Mouse (Mus musculus): ENCODE data around the gene Il18r1. TPM values are rescaled to one million over a fixed set of nuclear protein-coding genes. Genes with fewer than 3 reads are reported as not detected.

Il18r1 gene
- polyA plus RNA-seq, 1 experiment from 2014 or later, result 0.55 TPM

DNA sequence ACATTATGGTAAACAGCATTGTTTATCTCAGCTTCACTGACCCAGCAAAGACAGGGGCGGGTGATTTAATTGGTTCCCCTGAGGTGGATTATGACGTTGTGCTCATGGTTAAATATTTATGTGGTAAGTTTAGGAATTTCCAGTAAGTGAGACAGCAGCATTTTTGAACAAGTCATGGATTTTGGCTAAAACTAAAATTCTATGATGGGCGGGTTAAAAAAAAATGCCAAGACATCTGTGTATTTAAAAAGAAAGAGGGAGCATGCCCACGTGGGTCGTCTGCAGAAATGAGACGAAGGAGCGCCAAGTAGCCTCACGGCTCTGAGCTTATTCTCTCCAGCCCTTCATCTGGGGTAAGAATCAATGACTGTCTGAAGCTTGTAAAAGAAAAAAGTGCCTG, 25.8 kb upstream of the Il18r1 start:
- no peak overlapping the region for H3K9ac ChIP-seq
- H3K4me3 ChIP-seq (replicated peaks), result no peak overlapping the region
- WGBS, result 30% methylated on average over 8 of the region's 8 CpGs
- ATAC-seq (ENCODE audit: insufficient number of reproducible peaks, low FRiP score, low TSS enrichment, low read depth), result no peak
- no peaks in the 10 kb centered on the region for H3K9me3 ChIP-seq (replicated peaks)
- 0 out of 2 replicates have a peak, but pooled peaks cover 3% of the 10 kb centered on the region for H3K4me1 ChIP-seq
- H3K36me3 ChIP-seq, result no peaks in the 10 kb centered on the region
- H3K27me3 ChIP-seq, result no peaks in the 10 kb centered on the region
- H3K27ac ChIP-seq (replicated peaks), result peak overlapping the region; percentile 23; the same call in 1 of the 2 replicates
- H3K4me2 ChIP-seq (replicated peaks), result no peak overlapping the region

DNA sequence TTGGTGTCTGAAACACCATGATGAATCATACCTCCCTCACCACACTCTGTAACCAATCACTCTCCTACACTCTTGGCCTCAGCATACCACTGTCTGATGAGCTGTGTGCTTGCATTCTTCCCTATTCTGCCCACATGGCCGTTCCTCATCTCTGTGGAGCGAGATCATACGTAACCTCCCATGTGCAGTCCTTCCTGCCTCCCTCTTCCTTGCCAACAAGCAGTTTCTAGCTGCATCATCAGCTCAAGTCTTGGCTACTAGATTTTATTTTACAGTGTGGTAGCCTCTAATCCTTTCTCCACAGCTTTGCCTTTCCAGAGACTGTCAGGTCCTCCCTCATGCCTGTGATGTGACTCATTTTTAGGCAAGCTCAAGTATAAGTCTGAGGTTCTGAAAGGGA, 20.6 kb upstream of the Il18r1 start:
- Histone ChIP-seq H3K9me3 (replicated peaks) (no peaks in the 10 kb centered on the region), H3K4me1 (no peaks in the 10 kb centered on the region), H3K27ac (replicated peaks) (no peak overlapping the region), H3K9ac (no peak overlapping the region), H3K4me3 (replicated peaks) (no peak overlapping the region), H3K27me3 (no peaks in the 10 kb centered on the region), H3K4me2 (replicated peaks) (no peak overlapping the region), H3K36me3 (no peaks in the 10 kb centered on the region)
- 58% methylated on average over 3 of the region's 3 CpGs for WGBS
- no peak for ATAC-seq (ENCODE audit: insufficient number of reproducible peaks, low FRiP score, low TSS enrichment, low read depth)

DNA sequence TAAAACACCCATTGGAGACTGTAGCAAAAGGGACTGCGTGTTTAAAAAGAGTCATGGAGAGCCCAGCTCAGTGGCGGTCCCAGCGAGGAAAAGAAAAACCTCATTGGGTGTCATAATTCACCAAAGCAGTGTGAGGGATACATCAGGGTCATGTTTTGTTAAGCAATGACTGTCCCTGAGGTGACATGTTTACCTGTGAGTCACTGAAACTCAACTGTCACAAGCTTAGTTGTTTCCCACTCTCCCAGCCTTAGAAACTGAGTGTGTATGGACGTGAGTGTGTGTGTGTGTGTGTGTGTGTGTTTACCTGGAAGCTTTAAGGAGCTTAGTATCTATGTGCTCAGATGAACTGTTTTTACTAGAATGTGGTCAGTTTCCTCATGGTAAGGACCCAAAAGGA, 2.0 kb downstream of the Il18r1 start:
- WGBS, result 84% methylated on average over 4 of the region's 4 CpGs
- Histone ChIP-seq H3K4me1 (no peaks in the 10 kb centered on the region), H3K4me2 (replicated peaks) (no peak overlapping the region), H3K4me3 (replicated peaks) (no peak overlapping the region), H3K9ac (no peak overlapping the region), H3K36me3 (no peaks in the 10 kb centered on the region), H3K9me3 (replicated peaks) (no peaks in the 10 kb centered on the region), H3K27ac (replicated peaks) (no peak overlapping the region), H3K27me3 (no peaks in the 10 kb centered on the region)
- no peak for ATAC-seq (ENCODE audit: insufficient number of reproducible peaks, low FRiP score, low TSS enrichment, low read depth)

DNA sequence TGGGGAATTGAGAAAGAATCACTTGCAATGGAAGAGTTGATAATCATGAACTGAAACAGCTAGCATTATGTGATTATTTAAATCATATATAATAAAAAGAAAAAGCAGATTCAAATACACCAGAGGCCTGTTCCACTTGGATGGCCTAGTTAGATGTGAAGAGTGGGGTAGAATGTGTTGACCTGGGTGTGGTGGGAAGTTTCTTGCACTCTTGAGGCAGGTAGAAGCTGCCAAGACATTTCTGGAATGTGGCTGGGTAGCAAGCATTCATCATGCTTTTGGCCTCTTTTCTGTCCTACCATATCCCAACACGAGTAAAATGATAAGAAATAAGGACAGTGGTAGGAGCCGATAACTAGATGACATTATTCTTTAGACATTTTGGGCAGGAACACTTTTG, 3.5 kb downstream of the Il18r1 start:
- Histone ChIP-seq H3K27me3 (no peaks in the 10 kb centered on the region), H3K9ac (no peak overlapping the region), H3K4me2 (replicated peaks) (no peak overlapping the region), H3K9me3 (replicated peaks) (no peaks in the 10 kb centered on the region), H3K36me3 (no peaks in the 10 kb centered on the region), H3K4me1 (no peaks in the 10 kb centered on the region), H3K4me3 (replicated peaks) (no peak overlapping the region), H3K27ac (replicated peaks) (no peak overlapping the region)
- ATAC-seq (ENCODE audit: insufficient number of reproducible peaks, low FRiP score, low TSS enrichment, low read depth), result no peak
- 75% methylated on average over 2 of the region's 2 CpGs for WGBS

DNA sequence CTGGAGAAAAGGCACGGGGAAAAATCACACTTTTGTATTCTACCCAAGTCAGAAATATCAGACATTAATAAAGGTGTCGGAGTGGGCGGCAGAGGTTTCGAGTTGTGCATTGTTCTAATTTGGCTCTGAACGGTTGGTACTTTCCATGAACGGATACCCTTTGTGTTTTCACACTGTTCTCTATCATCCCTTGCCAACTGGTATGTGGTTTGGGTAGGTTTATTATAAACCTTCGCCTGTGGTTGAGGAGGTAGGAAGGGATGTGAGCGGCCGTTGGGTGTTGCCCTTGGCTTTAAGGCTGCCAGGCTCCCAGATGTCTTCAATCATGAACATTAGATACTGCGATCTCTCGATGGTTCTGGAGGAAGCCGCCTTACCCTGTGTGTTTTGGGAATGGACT, 4.5 kb downstream of the Il18r1 start:
- Histone ChIP-seq H3K9me3 (replicated peaks) (no peaks in the 10 kb centered on the region), H3K4me2 (replicated peaks) (no peak overlapping the region), H3K36me3 (no peaks in the 10 kb centered on the region), H3K27me3 (no peaks in the 10 kb centered on the region), H3K4me3 (replicated peaks) (no peak overlapping the region), H3K4me1 (no peaks in the 10 kb centered on the region), H3K9ac (no peak overlapping the region), H3K27ac (replicated peaks) (no peak overlapping the region)
- no peak for ATAC-seq (ENCODE audit: insufficient number of reproducible peaks, low FRiP score, low TSS enrichment, low read depth)
- 74% methylated on average over 12 of the region's 12 CpGs for WGBS

DNA sequence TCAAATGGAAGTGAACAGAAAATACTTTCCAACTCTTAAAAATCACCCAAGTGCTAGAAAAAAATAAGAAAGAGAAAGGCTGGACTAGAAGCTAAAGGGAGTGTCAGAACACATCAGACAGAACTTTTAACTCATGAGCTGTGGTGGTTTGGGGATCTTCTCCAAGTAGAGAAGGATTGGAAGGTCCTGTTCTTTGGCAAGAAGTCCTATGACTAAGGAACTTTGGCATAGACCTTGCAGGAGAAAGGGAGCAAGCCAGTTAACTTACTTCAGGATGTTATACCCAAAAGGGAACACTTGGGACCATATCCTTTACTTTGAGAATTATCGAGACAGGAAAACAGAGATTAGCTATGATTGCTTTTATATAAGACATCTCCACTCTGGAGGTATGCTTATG, 7.0 kb downstream of the Il18r1 start:
- H3K4me3 ChIP-seq (replicated peaks), result no peak overlapping the region
- no peaks in the 10 kb centered on the region for H3K36me3 ChIP-seq
- ATAC-seq (ENCODE audit: insufficient number of reproducible peaks, low FRiP score, low TSS enrichment, low read depth), result no peak
- H3K4me1 ChIP-seq, result no peaks in the 10 kb centered on the region
- no peak overlapping the region for H3K27ac ChIP-seq (replicated peaks)
- WGBS, result 88% methylated on average over 1 of the region's 1 CpGs
- no peaks in the 10 kb centered on the region for H3K27me3 ChIP-seq
- H3K9ac ChIP-seq, result no peak overlapping the region
- H3K4me2 ChIP-seq (replicated peaks), result no peak overlapping the region
- H3K9me3 ChIP-seq (replicated peaks), result no peaks in the 10 kb centered on the region

DNA sequence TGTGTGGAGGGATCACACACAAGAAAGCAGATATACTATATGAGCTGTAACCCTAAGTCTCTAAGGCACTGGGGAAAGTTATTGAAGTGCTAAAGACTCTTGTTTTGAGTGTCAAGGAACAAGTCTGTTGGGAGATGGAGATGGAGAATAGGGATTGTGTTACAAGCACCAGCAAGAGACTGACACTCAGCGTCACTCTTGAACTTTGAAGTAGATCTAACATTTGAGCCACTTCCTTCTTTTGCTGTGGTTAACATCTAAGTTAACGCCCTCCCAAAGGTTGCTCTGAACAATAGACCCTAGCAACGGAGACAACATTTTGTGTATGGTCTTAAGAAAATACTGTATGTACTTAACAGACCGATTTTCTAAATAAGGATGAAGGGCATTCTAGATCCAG, 8.3 kb downstream of the Il18r1 start:
- H3K27ac ChIP-seq (replicated peaks), result no peak overlapping the region
- 84% methylated on average over 4 of the region's 4 CpGs for WGBS
- H3K27me3 ChIP-seq, result no peaks in the 10 kb centered on the region
- H3K36me3 ChIP-seq, result no peaks in the 10 kb centered on the region
- H3K9me3 ChIP-seq (replicated peaks), result no peaks in the 10 kb centered on the region
- H3K4me3 ChIP-seq (replicated peaks), result no peak overlapping the region
- ATAC-seq (ENCODE audit: insufficient number of reproducible peaks, low FRiP score, low TSS enrichment, low read depth), result no peak
- H3K9ac ChIP-seq, result no peak overlapping the region
- H3K4me1 ChIP-seq, result no peaks in the 10 kb centered on the region
- no peak overlapping the region for H3K4me2 ChIP-seq (replicated peaks)

DNA sequence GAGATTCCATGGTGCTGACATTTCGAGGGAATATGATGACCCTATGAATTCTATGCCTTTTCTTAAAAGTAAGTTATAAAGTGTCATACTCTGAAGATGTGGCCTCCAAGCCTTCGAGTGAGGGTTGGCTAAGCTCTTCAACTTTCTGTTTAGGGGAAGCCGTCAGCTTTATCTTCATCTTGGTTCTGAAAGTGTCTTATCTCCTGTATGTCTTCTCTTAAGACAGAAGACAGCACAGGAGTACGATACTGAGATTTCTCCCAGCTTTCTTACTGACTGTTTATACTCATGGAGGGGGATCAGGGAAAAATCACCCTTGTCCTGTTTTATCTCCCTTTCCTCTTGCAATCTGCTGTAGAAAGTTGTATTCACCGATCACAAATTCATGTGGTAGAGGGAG, 9.0 kb downstream of the Il18r1 start:
- H3K4me3 ChIP-seq (replicated peaks), result no peak overlapping the region

DNA sequence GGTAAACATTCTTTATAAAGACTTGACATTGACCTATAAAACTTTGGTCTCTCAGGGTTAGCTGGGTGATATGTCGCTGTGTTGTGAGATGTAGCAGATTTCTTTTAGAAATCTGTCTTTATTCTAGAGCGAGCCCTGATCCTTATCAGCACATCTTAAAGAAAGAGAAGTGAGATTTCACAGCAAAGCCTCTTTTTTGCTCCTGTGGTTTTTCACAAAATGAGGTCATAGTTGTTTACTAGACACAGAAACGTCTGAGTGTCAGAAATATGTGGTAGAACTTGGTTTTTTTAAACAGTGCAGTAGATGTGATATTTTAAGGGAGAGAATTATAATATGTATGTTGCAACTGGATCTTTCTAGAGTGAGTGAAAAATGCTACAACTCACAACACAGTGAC, 10.3 kb downstream of the Il18r1 start:
- WGBS, result 52% methylated on average over 3 of the region's 3 CpGs
- no peaks in the 10 kb centered on the region for H3K9me3 ChIP-seq (replicated peaks)

More for the DNA sequence above, 9.0 kb downstream of the Il18r1 start:
- no peak overlapping the region for H3K9ac ChIP-seq
- no peaks in the 10 kb centered on the region for H3K36me3 ChIP-seq
- H3K4me1 ChIP-seq, result no peaks in the 10 kb centered on the region
- H3K9me3 ChIP-seq (replicated peaks), result no peaks in the 10 kb centered on the region
- H3K4me2 ChIP-seq (replicated peaks), result no peak overlapping the region
- WGBS, result 88% methylated on average over 5 of the region's 5 CpGs
- no peak overlapping the region for H3K27ac ChIP-seq (replicated peaks)
- no peaks in the 10 kb centered on the region for H3K27me3 ChIP-seq
- no peak for ATAC-seq (ENCODE audit: insufficient number of reproducible peaks, low FRiP score, low TSS enrichment, low read depth)

DNA sequence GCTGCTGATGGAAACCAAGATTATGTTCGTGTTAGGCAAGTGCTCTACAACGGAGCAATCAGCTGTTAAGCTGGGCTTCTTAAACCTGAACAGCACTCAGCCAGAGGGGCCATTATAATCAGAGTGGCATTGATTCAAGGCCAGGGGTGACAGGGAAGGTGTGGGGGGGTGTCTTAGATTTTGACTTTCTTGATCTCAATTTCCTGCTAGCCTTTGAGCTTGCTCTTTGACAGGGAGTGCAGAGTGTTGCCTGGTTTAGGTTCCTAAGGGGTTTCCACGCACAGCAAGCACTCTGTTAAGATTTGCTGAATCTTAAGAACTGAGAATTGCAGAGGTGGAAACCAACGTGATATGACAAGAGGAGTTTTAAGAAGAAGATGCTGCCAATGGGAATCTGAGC, 11.4 kb downstream of the Il18r1 start:
- ATAC-seq (ENCODE audit: insufficient number of reproducible peaks, low FRiP score, low TSS enrichment, low read depth), result no peak
- Histone ChIP-seq H3K9ac (no peak overlapping the region), H3K4me2 (replicated peaks) (no peak overlapping the region), H3K4me1 (no peaks in the 10 kb centered on the region), H3K27me3 (no peaks in the 10 kb centered on the region), H3K4me3 (replicated peaks) (no peak overlapping the region), H3K9me3 (replicated peaks) (no peaks in the 10 kb centered on the region), H3K36me3 (no peaks in the 10 kb centered on the region), H3K27ac (replicated peaks) (no peak overlapping the region)
- WGBS, result 58% methylated on average over 4 of the region's 4 CpGs

More for the DNA sequence above, 10.3 kb downstream of the Il18r1 start:
- Histone ChIP-seq H3K4me2 (replicated peaks) (no peak overlapping the region), H3K36me3 (no peaks in the 10 kb centered on the region), H3K4me3 (replicated peaks) (no peak overlapping the region), H3K27me3 (no peaks in the 10 kb centered on the region), H3K9ac (no peak overlapping the region), H3K27ac (replicated peaks) (no peak overlapping the region), H3K4me1 (no peaks in the 10 kb centered on the region)
- no peak for ATAC-seq (ENCODE audit: insufficient number of reproducible peaks, low FRiP score, low TSS enrichment, low read depth)

DNA sequence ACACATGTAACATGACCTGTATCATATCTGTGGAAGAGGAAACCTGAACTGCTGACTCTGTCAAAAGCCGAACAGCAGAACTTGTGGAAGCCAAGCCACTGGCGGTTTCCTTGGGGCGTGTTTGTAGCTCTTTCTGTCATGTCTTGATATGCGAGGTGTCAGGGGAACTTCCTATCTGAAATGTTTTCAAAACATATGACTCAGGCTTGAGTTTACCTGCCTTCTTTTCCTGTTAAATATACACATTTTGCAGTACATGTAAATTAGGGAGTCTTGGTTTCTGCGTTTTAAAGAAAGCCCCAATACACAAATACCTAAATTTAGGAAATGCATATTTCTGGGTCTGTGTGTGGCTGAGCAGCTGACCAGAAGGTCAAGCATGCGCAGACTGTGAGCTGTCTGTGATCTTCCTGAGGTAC, 14.2 kb downstream of the Il18r1 start:
- Histone ChIP-seq H3K9ac (no peak overlapping the region), H3K9me3 (replicated peaks) (no peaks in the 10 kb centered on the region), H3K27ac (replicated peaks) (no peak overlapping the region), H3K4me3 (replicated peaks) (no peak overlapping the region), H3K27me3 (no peaks in the 10 kb centered on the region), H3K4me1 (no peaks in the 10 kb centered on the region), H3K4me2 (replicated peaks) (no peak overlapping the region), H3K36me3 (no peaks in the 10 kb centered on the region)
- WGBS, result 68% methylated on average over 6 of the region's 6 CpGs
- no peak for ATAC-seq (ENCODE audit: insufficient number of reproducible peaks, low FRiP score, low TSS enrichment, low read depth)

DNA sequence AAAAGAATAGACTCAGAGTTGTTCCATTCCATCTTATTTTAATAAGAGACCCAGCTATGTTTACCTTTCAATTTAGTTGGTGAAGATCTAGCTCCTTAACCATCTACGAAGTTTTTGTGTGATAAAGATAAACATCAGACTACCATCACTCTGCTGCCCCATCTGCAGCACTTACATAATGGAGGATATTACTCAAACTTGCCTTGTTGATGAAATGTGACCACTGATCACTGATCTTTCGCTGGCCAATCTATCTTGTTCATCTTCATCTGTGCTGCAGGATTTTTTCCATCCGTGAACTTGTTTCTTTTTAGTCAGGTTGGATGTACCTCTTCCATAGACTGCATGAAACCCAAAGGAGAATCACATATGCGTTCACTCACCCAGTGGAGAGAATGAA, 29.2 kb downstream of the Il18r1 start:
- H3K4me3 ChIP-seq (replicated peaks), result no peak overlapping the region
- ATAC-seq (ENCODE audit: insufficient number of reproducible peaks, low FRiP score, low TSS enrichment, low read depth), result no peak
- H3K9me3 ChIP-seq (replicated peaks), result no peaks in the 10 kb centered on the region
- no peak overlapping the region for H3K9ac ChIP-seq
- H3K4me1 ChIP-seq, result no peaks in the 10 kb centered on the region
- H3K36me3 ChIP-seq, result no peaks in the 10 kb centered on the region
- WGBS, result 88% methylated on average over 4 of the region's 4 CpGs
- no peak overlapping the region for H3K4me2 ChIP-seq (replicated peaks)
- no peaks in the 10 kb centered on the region for H3K27me3 ChIP-seq
- H3K27ac ChIP-seq (replicated peaks), result no peak overlapping the region
